15 mouse cellular contexts compared by ENCODE assay signal in genomic region chr6:72723731-72724385, GRCm38 (mm10).
DNase-seq lines count a peak whose midpoint lies in the region; ATAC-seq lines count a peak whose summit lies in the region.
"Had no signal": no experiment of that assay in that cellular context is flagged by ENCODE, and none has a peak within 500 bp of the region (broad histone marks: within the 10 kb centered on the region; RNA-seq: fewer than 3 reads in every experiment).

No protein-coding gene starts in this region.

- H3K4me3 ChIP-seq in hindbrain, embryonic 11.5 days (ENCODE audit: low read depth, low read length) = no peak overlapping the region
- no peak overlapping the region for H3K4me3 ChIP-seq in hindbrain, embryonic 14.5 days (replicated peaks; ENCODE audit: low read length)
- H3K4me3 ChIP-seq in lung, embryonic 16.5 days (ENCODE audit: low read length) = no peak overlapping the region
- no peak overlapping the region for H3K4me3 ChIP-seq in forebrain, embryonic 14.5 days (ENCODE audit: low read depth, low read length)
- no peak overlapping the region for H3K4me3 ChIP-seq in stomach, embryonic 16.5 days (replicated peaks; ENCODE audit: low read length)
- H3K4me3 ChIP-seq: hindbrain, embryonic 15.5 days; midbrain, embryonic 13.5 days; neural tube, embryonic 12.5 days had no signal

- H3K4me2 ChIP-seq in hindbrain, embryonic 11.5 days (replicated peaks; ENCODE audit: low read depth, low read length) = no peak overlapping the region
- no peak overlapping the region for H3K4me2 ChIP-seq in hindbrain, embryonic 14.5 days (replicated peaks)
- no peak overlapping the region for H3K4me2 ChIP-seq in lung, embryonic 16.5 days (ENCODE audit: low read depth, low read length)
- H3K4me2 ChIP-seq in forebrain, embryonic 14.5 days (ENCODE audit: low read length) = no peak overlapping the region
- H3K4me2 ChIP-seq in stomach, embryonic 16.5 days (ENCODE audit: low read depth, low read length) = no peak overlapping the region
- H3K4me2 ChIP-seq: heart, embryonic 11.5 days; hindbrain, embryonic 15.5 days; midbrain, embryonic 13.5 days; neural tube, embryonic 12.5 days had no signal

- DNase-seq in hindbrain, embryonic 11.5 days (ENCODE audit: low spot score) = no peak
- no peak for DNase-seq in hindbrain, embryonic 14.5 days (ENCODE audit: low spot score)
- DNase-seq in lung, postnatal 4 days = no peak
- peak; percentile 22 for DNase-seq in forebrain, embryonic 14.5 days (ENCODE audit: low spot score)
- no peak for DNase-seq in right cerebral cortex, postnatal 36 days (ENCODE audit: low spot score in 2 of 2)
- no peak for DNase-seq in lung, postnatal 36 days
- DNase-seq: adrenal gland, postnatal 14 days; cerebellum, postnatal 25 days; gastrocnemius, postnatal 10 days had no signal

- H3K27ac ChIP-seq in hindbrain, embryonic 11.5 days (ENCODE audit: low read depth, low read length) = 0 out of 2 replicates have a peak overlapping the region, but pooled peaks have one; percentile 17
- H3K27ac ChIP-seq in hindbrain, embryonic 14.5 days = no peak overlapping the region
- peak overlapping the region; percentile 53 for H3K27ac ChIP-seq in lung, embryonic 16.5 days (ENCODE audit: low read length)
- H3K27ac ChIP-seq in forebrain, embryonic 14.5 days (ENCODE audit: low read depth, low read length) = no peak overlapping the region
- H3K27ac ChIP-seq in stomach, embryonic 16.5 days (ENCODE audit: low read length) = peak overlapping the region; percentile 44; the same call in 1 of the 2 replicates
- H3K27ac ChIP-seq: hindbrain, embryonic 15.5 days; midbrain, embryonic 13.5 days; neural tube, embryonic 12.5 days had no signal

- no peaks in the 10 kb centered on the region for H3K9me3 ChIP-seq in hindbrain, embryonic 11.5 days (ENCODE audit: control insufficient read depth, low read length)
- H3K9me3 ChIP-seq in hindbrain, embryonic 14.5 days (ENCODE audit: control insufficient read depth, low read length) = no peaks in the 10 kb centered on the region
- H3K9me3 ChIP-seq in lung, embryonic 16.5 days (ENCODE audit: control insufficient read depth, low read length) = no peaks in the 10 kb centered on the region
- H3K9me3 ChIP-seq in forebrain, embryonic 14.5 days (replicated peaks; ENCODE audit: control insufficient read depth, low read length) = no peaks in the 10 kb centered on the region
- no peaks in the 10 kb centered on the region for H3K9me3 ChIP-seq in stomach, embryonic 16.5 days (replicated peaks; ENCODE audit: control insufficient read depth, low read length)
- H3K9me3 ChIP-seq: hindbrain, embryonic 15.5 days; midbrain, embryonic 13.5 days; neural tube, embryonic 12.5 days had no signal

- H3K9ac ChIP-seq in hindbrain, embryonic 11.5 days (ENCODE audit: low read depth, low read length) = no peak overlapping the region
- H3K9ac ChIP-seq in hindbrain, embryonic 14.5 days = no peak overlapping the region
- no peak overlapping the region for H3K9ac ChIP-seq in lung, embryonic 16.5 days (ENCODE audit: low read length)
- H3K9ac ChIP-seq in forebrain, embryonic 14.5 days (ENCODE audit: low read length) = no peak overlapping the region
- H3K9ac ChIP-seq in stomach, embryonic 16.5 days (ENCODE audit: low read length) = no peak overlapping the region
- H3K9ac ChIP-seq: hindbrain, embryonic 15.5 days; midbrain, embryonic 13.5 days; neural tube, embryonic 12.5 days had no signal

- peaks cover 9% of the 10 kb centered on the region; the same call in 1 of the 2 replicates for H3K4me1 ChIP-seq in hindbrain, embryonic 11.5 days (replicated peaks; ENCODE audit: control insufficient read depth, insufficient read depth, low read length)
- H3K4me1 ChIP-seq in hindbrain, embryonic 14.5 days (replicated peaks; ENCODE audit: control insufficient read depth, insufficient read depth, low read length) = peaks cover 13% of the 10 kb centered on the region
- H3K4me1 ChIP-seq in lung, embryonic 16.5 days (replicated peaks; ENCODE audit: control insufficient read depth, insufficient read depth, low read length) = peaks cover 22% of the 10 kb centered on the region
- H3K4me1 ChIP-seq in forebrain, embryonic 14.5 days (ENCODE audit: control insufficient read depth, insufficient read depth, low read length) = peaks cover 15% of the 10 kb centered on the region
- H3K4me1 ChIP-seq in stomach, embryonic 16.5 days (ENCODE audit: control insufficient read depth, insufficient read depth, low read length) = peaks cover 26% of the 10 kb centered on the region

- 77% methylated on average over 15 of the region's 15 CpGs for WGBS in hindbrain, embryonic 11.5 days
- WGBS in hindbrain, embryonic 14.5 days = 65% methylated on average over 15 of the region's 15 CpGs
- WGBS in lung, embryonic 16.5 days = 66% methylated on average over 15 of the region's 15 CpGs
- WGBS in forebrain, embryonic 14.5 days = 48% methylated on average over 15 of the region's 15 CpGs
- 60% methylated on average over 15 of the region's 15 CpGs for WGBS in stomach, embryonic 16.5 days

- H3K27me3 ChIP-seq in hindbrain, embryonic 11.5 days (ENCODE audit: control insufficient read depth, insufficient read depth, low read length) = no peaks in the 10 kb centered on the region
- no peaks in the 10 kb centered on the region for H3K27me3 ChIP-seq in hindbrain, embryonic 14.5 days (ENCODE audit: control insufficient read depth, insufficient read depth, low read length)
- no peaks in the 10 kb centered on the region for H3K27me3 ChIP-seq in lung, embryonic 16.5 days (ENCODE audit: control insufficient read depth, insufficient read depth, low read depth, low read length)
- H3K27me3 ChIP-seq in forebrain, embryonic 14.5 days (replicated peaks; ENCODE audit: control insufficient read depth, insufficient read depth, low read length) = no peaks in the 10 kb centered on the region
- no peaks in the 10 kb centered on the region for H3K27me3 ChIP-seq in stomach, embryonic 16.5 days (ENCODE audit: control insufficient read depth, insufficient read depth, low read length)
- H3K27me3 ChIP-seq: hindbrain, embryonic 15.5 days; midbrain, embryonic 13.5 days; neural tube, embryonic 12.5 days had no signal

- ATAC-seq in hindbrain, embryonic 11.5 days (ENCODE audit: low FRiP score) = no peak
- ATAC-seq in hindbrain, embryonic 14.5 days (ENCODE audit: low FRiP score) = no peak
- ATAC-seq in lung, embryonic 16.5 days (ENCODE audit: low read depth) = no peak
- peak; percentile 50; the same call in 1 of the 2 replicates for ATAC-seq in forebrain, embryonic 14.5 days
- peak; percentile 11; the same call in 1 of the 2 replicates for ATAC-seq in stomach, embryonic 16.5 days (ENCODE audit: insufficient read depth, low FRiP score)
- ATAC-seq: midbrain, embryonic 13.5 days had no signal

- H3K36me3 ChIP-seq in hindbrain, embryonic 11.5 days (ENCODE audit: control insufficient read depth, insufficient read depth, low read length) = no peaks in the 10 kb centered on the region
- H3K36me3 ChIP-seq in hindbrain, embryonic 14.5 days (replicated peaks; ENCODE audit: control insufficient read depth, insufficient read depth) = no peaks in the 10 kb centered on the region
- H3K36me3 ChIP-seq in lung, embryonic 16.5 days (ENCODE audit: control insufficient read depth, insufficient read depth, low read length) = no peaks in the 10 kb centered on the region
- no peaks in the 10 kb centered on the region for H3K36me3 ChIP-seq in forebrain, embryonic 14.5 days (ENCODE audit: control insufficient read depth, insufficient read depth, low read length)
- no peaks in the 10 kb centered on the region for H3K36me3 ChIP-seq in stomach, embryonic 16.5 days (ENCODE audit: control insufficient read depth, insufficient read depth, low read length)
- H3K36me3 ChIP-seq: hindbrain, embryonic 15.5 days; midbrain, embryonic 13.5 days; neural tube, embryonic 12.5 days had no signal

Comparison
In these comparisons a context has a peak if more than half of its experiments do, and no peak if none do; other contexts are left out.
1. H3K27ac ChIP-seq: peak in hindbrain, embryonic 11.5 days (single experiment), lung, embryonic 16.5 days (single experiment) and stomach, embryonic 16.5 days (single experiment); none in hindbrain, embryonic 14.5 days (single experiment) and forebrain, embryonic 14.5 days (single experiment).
2. ATAC-seq: peak in forebrain, embryonic 14.5 days (single experiment) and stomach, embryonic 16.5 days (single experiment); none in hindbrain, embryonic 11.5 days (single experiment), hindbrain, embryonic 14.5 days (single experiment) and lung, embryonic 16.5 days (single experiment).